Mouse (Mus musculus) heart, adult 8-10 months (tissue): ENCODE measurements around the gene Naa30. TPM values are rescaled to one million over a fixed set of nuclear protein-coding genes. Genes with fewer than 3 reads are reported as not detected.
A peak's percentile ranks its signal among the peaks of the same experiment; 100 is the strongest.

Source experiments
- DNase-seq: peaks from one replicate; pipeline ENCODE4 v3.0.0; 2022; ENCODE audit warnings: low spot score
- total RNA-seq, 4 experiments: library from RNA; stranded (reverse); gene quantifications; 2 replicates each; pipeline ENCODE4 v1.2.4; 2022

The Naa30 gene
- total RNA-seq, 4 experiments from 2014 or later, result 15.5 to 18.7 (median 16.0) TPM

GRCm38 (mm10) chr14:49226471-49226870 is 54.4 kb downstream of the Naa30 start:
- DNase-seq, result no peak

- no peak for DNase-seq
Observed at GRCm38 (mm10) chr14:49226986-49227385, 55.0 kb downstream of the Naa30 start.

GRCm38 (mm10) chr14:49231845-49232244 is 59.8 kb downstream of the Naa30 start:
- no peak for DNase-seq

DNA sequence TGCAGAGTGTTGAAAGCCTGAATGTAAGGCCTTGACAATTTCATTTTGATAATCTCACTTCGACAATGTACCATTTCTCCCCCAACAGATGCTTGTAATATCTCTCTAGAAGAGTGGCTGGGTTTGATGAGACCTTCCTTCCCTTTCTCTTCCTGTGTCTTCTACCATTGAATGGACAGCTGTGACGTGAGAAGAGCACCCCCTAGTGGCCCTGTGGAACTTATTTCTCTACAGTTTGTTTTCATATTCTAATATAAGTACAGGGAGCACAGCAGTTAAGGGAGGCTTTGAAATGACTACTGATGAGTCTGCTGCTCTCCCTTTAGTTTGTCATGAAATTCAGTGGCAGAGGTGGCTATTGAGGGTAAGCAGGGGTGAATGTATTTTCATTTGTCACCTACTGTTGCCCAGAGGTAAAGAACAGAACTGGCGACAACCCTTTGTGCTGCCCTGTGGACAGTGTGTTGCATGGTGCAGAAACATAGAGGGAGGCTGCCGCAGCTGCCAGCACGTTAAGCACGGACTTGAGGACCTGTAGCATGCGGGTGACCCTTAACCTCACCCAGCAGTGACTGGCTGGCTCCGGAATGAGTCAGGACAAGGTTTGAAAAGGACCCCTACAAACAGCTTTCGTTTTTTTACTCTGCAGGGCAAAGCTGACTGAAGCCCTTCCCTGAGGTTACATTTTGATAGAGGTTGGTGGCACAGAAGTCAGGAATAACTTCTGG is 62.9 kb downstream of the Naa30 start:
- peak; percentile 16 for DNase-seq

DNA sequence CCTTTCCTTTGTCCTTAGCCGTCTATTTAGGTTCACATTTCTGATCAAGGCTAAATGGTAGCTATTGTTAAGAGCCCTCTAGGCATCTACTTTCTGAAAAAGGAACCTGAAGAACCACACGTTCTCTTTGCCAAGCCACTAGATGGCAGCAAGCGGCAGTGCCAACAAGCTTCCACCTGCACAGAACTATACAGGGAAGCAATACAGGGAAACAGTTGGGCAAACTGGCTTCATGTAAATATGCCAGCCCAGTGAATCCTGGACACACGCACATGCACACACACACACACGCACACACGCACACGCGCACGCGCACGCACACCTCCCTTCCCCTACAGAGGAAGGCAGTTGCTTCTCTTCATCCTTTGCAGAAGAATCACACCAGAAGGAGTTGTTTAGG is 66.2 kb downstream of the Naa30 start:
- peak; percentile 23 for DNase-seq

Other genes with a start within 250 kb of the Naa30 start
- gene Ap5m1, start 106.1 kb upstream of the Naa30 start, total RNA-seq, result 10 to 100 TPM in 2 of 4 experiments, 1 to 10 TPM in 2; 7.9 to 10.3 (median 9.7) TPM
- 10 to 100 TPM; 15.9 to 17.6 (median 16.8) TPM for gene Exoc5, start 105.6 kb upstream of the Naa30 start, total RNA-seq
- not detected for gene ccdc198, start 73.2 kb downstream of the Naa30 start, total RNA-seq